Mouse (Mus musculus) intestine, embryonic 16.5 days (tissue): Measurements from ENCODE around the gene Sap30l. TPM values are rescaled to one million over a fixed set of nuclear protein-coding genes. Genes with fewer than 3 reads are reported as not detected.
"Not testable (repeated sequence)": the region's sequence is repeated elsewhere in the genome, so short reads cannot be mapped to it uniquely, and the experiment has no call there.

Experiments used
- ATAC-seq: fragments of 200-750 bp; cut with Nextera tagmentation; 2 replicates; pipeline ENCODE4 v1.8.0; 2017; ENCODE audit warnings: moderate TSS enrichment, moderate library complexity
- H3K27ac ChIP-seq: fragments of 300-500 bp; sonication (generic); 2 replicates; pipeline ENCODE4 v1.5.1; 2014; ENCODE audit warnings: mild to moderate bottlenecking, low read length
- H3K27me3 ChIP-seq: fragments of 300-500 bp; sonication (generic); replicated peaks from 2 replicates; pipeline ENCODE4 v1.6.1; 2014; ENCODE audit warnings: low read length, control low read depth, mixed read lengths; ENCODE audit not compliant: control insufficient read depth, insufficient read depth
- H3K36me3 ChIP-seq: fragments of 300-500 bp; sonication (generic); 2 replicates; pipeline ENCODE4 v1.6.1; 2014; ENCODE audit warnings: low read length, control low read depth; ENCODE audit not compliant: control insufficient read depth, insufficient read depth
- H3K4me1 ChIP-seq: fragments of 300-500 bp; sonication (generic); 2 replicates; pipeline ENCODE4 v1.6.1; 2014; ENCODE audit warnings: low read length, control low read depth, mixed read lengths; ENCODE audit not compliant: control insufficient read depth, insufficient read depth
- H3K4me2 ChIP-seq: fragments of 300-500 bp; sonication (generic); 2 replicates; pipeline ENCODE4 v1.6.1; 2014; ENCODE audit warnings: low read depth, low read length, control low read depth
- H3K4me3 ChIP-seq: fragments of 300-500 bp; sonication (generic); 2 replicates; pipeline ENCODE4 v1.5.1; 2014; ENCODE audit warnings: mild to moderate bottlenecking, low read length
- H3K9ac ChIP-seq: fragments of 300-500 bp; sonication (generic); 2 replicates; pipeline ENCODE4 v1.6.1; 2014; ENCODE audit warnings: low read depth, low read length
- H3K9me3 ChIP-seq: fragments of 300-500 bp; sonication (generic); 2 replicates; pipeline ENCODE4 v1.6.1; 2016; ENCODE audit warnings: low read length, control low read depth; ENCODE audit not compliant: control insufficient read depth
- WGBS: fragments of 180-500 bp; shearing (Covaris S2); extraction: QIAGEN DNeasy Blood & Tissue Kit; methylation state at CpG from one replicate; pipeline ENCODE4 v1.1.7; 2014; 5-methylcytosine and 5-hydroxymethylcytosine counted together
- polyA plus RNA-seq: library from polyadenylated mRNA; unstranded; fragments of >200 nt; fragmentation: Nextera tagmentation; extraction: Ambion mirVana; gene quantifications from 2 replicates; pipeline ENCODE4 v1.2.1, GENCODE M21; 2015

The Sap30l gene
- polyA plus RNA-seq, 1 experiment from 2014 or later: 6.7 TPM

- H3K27ac ChIP-seq, ATAC-seq, H3K9me3 ChIP-seq, H3K9ac ChIP-seq, H3K4me3 ChIP-seq, H3K27me3 ChIP-seq, H3K4me2 ChIP-seq, H3K36me3 ChIP-seq, H3K4me1 ChIP-seq: not testable (repeated sequence)
- WGBS: 87% methylated on average over 8 of the region's 9 CpGs
These were observed 45.3 kb downstream of the Sap30l start for GRCm38 (mm10) chr11:57846421-57847363.

- whole genome bisulfite sequencing: 69% methylated on average over 7 of the region's 7 CpGs
- Histone ChIP-seq H3K4me1 (no peaks in the 10 kb centered on the region), H3K9me3 (no peaks in the 10 kb centered on the region), H3K9ac (no peak overlapping the region), H3K4me2 (no peak overlapping the region), H3K4me3 (no peak overlapping the region), H3K36me3 (no peaks in the 10 kb centered on the region), H3K27ac (no peak overlapping the region), H3K27me3 (no peaks in the 10 kb centered on the region)
- no peak for ATAC-seq
These were observed 46.0 kb downstream of the Sap30l start for GRCm38 (mm10) chr11:57847396-57847795.

GRCm38 (mm10) chr11:57850298-57850697 lies 48.9 kb downstream of the Sap30l start:
- no peaks in the 10 kb centered on the region for H3K27me3 ChIP-seq
- H3K4me1 ChIP-seq: no peaks in the 10 kb centered on the region
- ATAC-seq: peak; percentile 73
- no peak overlapping the region for H3K9ac ChIP-seq
- no peaks in the 10 kb centered on the region for H3K36me3 ChIP-seq
- 46% methylated on average over 7 of the region's 7 CpGs for WGBS
- H3K9me3 ChIP-seq: no peaks in the 10 kb centered on the region
- no peak overlapping the region for H3K27ac ChIP-seq
- no peak overlapping the region for H3K4me2 ChIP-seq
- H3K4me3 ChIP-seq: no peak overlapping the region

GRCm38 (mm10) chr11:57850931-57851330 lies 49.5 kb downstream of the Sap30l start:
- no peak overlapping the region for H3K9ac ChIP-seq
- 32% methylated on average over 3 of the region's 3 CpGs for WGBS
- H3K36me3 ChIP-seq: no peaks in the 10 kb centered on the region
- H3K9me3 ChIP-seq: no peaks in the 10 kb centered on the region
- H3K27ac ChIP-seq: no peak overlapping the region
- H3K4me3 ChIP-seq: no peak overlapping the region
- no peak for ATAC-seq
- no peaks in the 10 kb centered on the region for H3K27me3 ChIP-seq
- no peak overlapping the region for H3K4me2 ChIP-seq
- H3K4me1 ChIP-seq: no peaks in the 10 kb centered on the region

GRCm38 (mm10) chr11:57853571-57853970 lies 52.1 kb downstream of the Sap30l start:
- Histone ChIP-seq H3K4me2 (no peak overlapping the region), H3K36me3 (no peaks in the 10 kb centered on the region), H3K9me3 (no peaks in the 10 kb centered on the region), H3K27me3 (no peaks in the 10 kb centered on the region), H3K9ac (no peak overlapping the region), H3K4me1 (no peaks in the 10 kb centered on the region), H3K27ac (no peak overlapping the region), H3K4me3 (no peak overlapping the region)
- WGBS: 73% methylated on average over 6 of the region's 6 CpGs
- no peak for ATAC-seq

- Histone ChIP-seq H3K4me2 (no peak overlapping the region), H3K27me3 (no peaks in the 10 kb centered on the region), H3K27ac (no peak overlapping the region), H3K36me3 (no peaks in the 10 kb centered on the region), H3K9ac (no peak overlapping the region), H3K9me3 (no peaks in the 10 kb centered on the region), H3K4me3 (no peak overlapping the region), H3K4me1 (no peaks in the 10 kb centered on the region)
- ATAC-seq: no peak
- 47% methylated on average over 4 of the region's 4 CpGs for WGBS
These were observed 56.3 kb downstream of the Sap30l start for GRCm38 (mm10) chr11:57857709-57858108.

Other genes starting within 250 kb of the Sap30l start
- gene Galnt10, start 156.2 kb upstream of the Sap30l start, polyA plus RNA-seq: 16.9 and 17.8 TPM in 2 replicates
- 22.0 and 23.0 TPM in 2 replicates for gene Hand1, start 31.2 kb downstream of the Sap30l start, polyA plus RNA-seq
- 16.5 and 16.7 TPM in 2 replicates for gene Larp1, start 207.4 kb downstream of the Sap30l start, polyA plus RNA-seq